ENCODE assay signal across 11 mouse cellular contexts in genomic region chr6:71976592-71976991, GRCm38 (mm10).
"Had no signal": no experiment of that assay in that cellular context is flagged by ENCODE, and none has a peak within 500 bp of the region (broad histone marks: within the 10 kb centered on the region; RNA-seq: fewer than 3 reads in every experiment).

No protein-coding gene starts in this region.

- DNase-seq: lung, adult 2 months; lung, postnatal 4 days; midbrain, embryonic 14.5 days; retina, postnatal 1 day; right cerebral cortex, adult 18-20 months; right cerebral cortex, postnatal 25 days; right cerebral cortex, postnatal 4 days; spleen, adult 18-20 months; thymus, adult 18-20 months; thymus, postnatal 14 days; thymus, postnatal 36 days had no signal
